Mouse (Mus musculus) forebrain, embryonic 15.5 days (tissue): ENCODE measurements around the gene Reg3a. TPM values are rescaled to one million over a fixed set of nuclear protein-coding genes. Genes with fewer than 3 reads are reported as not detected.
A peak's percentile ranks its signal among the peaks of the same experiment; 100 is the strongest.
"Not testable (repeated sequence)": the region's sequence is repeated elsewhere in the genome, so short reads cannot be mapped to it uniquely, and the experiment has no call there.

Experiments
- ATAC-seq: fragments of 200-750 bp; cut with Nextera tagmentation; replicated peaks from 2 replicates; pipeline ENCODE4 v1.8.0; 2017; ENCODE audit warnings: mild to moderate bottlenecking, moderate TSS enrichment, moderate library complexity
- H3K27ac ChIP-seq: fragments of 300-500 bp; sonication (generic); replicated peaks from 2 replicates; pipeline ENCODE4 v1.5.1; 2015; ENCODE audit warnings: mild to moderate bottlenecking, inconsistent platforms
- H3K27me3 ChIP-seq: fragments of 300-500 bp; sonication (generic); 2 replicates; pipeline ENCODE4 v1.6.1; 2015; ENCODE audit warnings: inconsistent platforms
- H3K36me3 ChIP-seq: fragments of 300-500 bp; sonication (generic); 2 replicates; pipeline ENCODE4 v1.6.1; 2015; ENCODE audit warnings: mild to moderate bottlenecking, inconsistent platforms
- H3K4me1 ChIP-seq: fragments of 300-500 bp; sonication (generic); 2 replicates; pipeline ENCODE4 v1.6.1; 2015; ENCODE audit warnings: inconsistent platforms
- H3K4me2 ChIP-seq: fragments of 300-500 bp; sonication (generic); replicated peaks from 2 replicates; pipeline ENCODE4 v1.6.1; 2015; ENCODE audit warnings: mild to moderate bottlenecking, inconsistent platforms
- H3K4me3 ChIP-seq: fragments of 300-500 bp; sonication (generic); 2 replicates; pipeline ENCODE4 v1.5.1; 2015; ENCODE audit warnings: mild to moderate bottlenecking, inconsistent platforms
- H3K9ac ChIP-seq: fragments of 300-500 bp; sonication (generic); replicated peaks from 2 replicates; pipeline ENCODE4 v1.6.1; 2015; ENCODE audit warnings: mild to moderate bottlenecking, inconsistent platforms
- H3K9me3 ChIP-seq: fragments of 300-500 bp; sonication (generic); 2 replicates; pipeline ENCODE4 v1.6.1; 2016; ENCODE audit warnings: inconsistent platforms
- WGBS: fragments of 180-500 bp; shearing (Covaris S2); methylation state at CpG from one replicate; pipeline ENCODE4 v1.1.7; 2015; ENCODE audit warnings: mixed read lengths; 5-methylcytosine and 5-hydroxymethylcytosine counted together
- polyA plus RNA-seq: library from polyadenylated mRNA; unstranded; fragments of >200 nt; fragmentation: Nextera tagmentation; extraction: Ambion mirVana; gene quantifications from 2 replicates; pipeline ENCODE4 v1.2.1, GENCODE M21; 2015

Reg3a gene
- not detected in 2 replicates for polyA plus RNA-seq

GRCm38 (mm10) chr6:78380409-78380808 lies at the start of gene Reg3a:
TSS of gene Reg3a (plus strand) at chr6:78380709.
- no peak within 1 kb of the TSS for H3K4me2 ChIP-seq
- no peaks in the 10 kb centered on the region for H3K27me3 ChIP-seq
- H3K4me3 ChIP-seq, result no peak within 1 kb of the TSS
- no peak within 1 kb of the TSS for H3K9ac ChIP-seq
- H3K4me1 ChIP-seq, result no peaks in the 10 kb centered on the region
- H3K27ac ChIP-seq, result no peak within 1 kb of the TSS
- H3K36me3 ChIP-seq, result no peaks in the 10 kb centered on the region
- no peak for ATAC-seq
- no peaks in the 10 kb centered on the region for H3K9me3 ChIP-seq

GRCm38 (mm10) chr6:78331919-78332569 lies 48.5 kb upstream of the Reg3a start:
- no peaks in the 10 kb centered on the region for H3K9me3 ChIP-seq
- H3K9ac ChIP-seq, result no peak overlapping the region
- H3K4me1 ChIP-seq, result no peaks in the 10 kb centered on the region
- ATAC-seq, result peak; percentile 82
- H3K27me3 ChIP-seq, result no peaks in the 10 kb centered on the region
- H3K4me2 ChIP-seq, result no peak overlapping the region
- no peak overlapping the region for H3K27ac ChIP-seq
- WGBS, result 31% methylated on average over 7 of the region's 7 CpGs
- H3K36me3 ChIP-seq, result no peaks in the 10 kb centered on the region
- H3K4me3 ChIP-seq, result no peak overlapping the region

- Histone ChIP-seq H3K4me1 (no peaks in the 10 kb centered on the region), H3K4me2 (no peak overlapping the region), H3K9me3 (no peaks in the 10 kb centered on the region), H3K4me3 (no peak overlapping the region), H3K27ac (no peak overlapping the region), H3K36me3 (no peaks in the 10 kb centered on the region), H3K9ac (no peak overlapping the region), H3K27me3 (no peaks in the 10 kb centered on the region)
- no peak for ATAC-seq
These were observed 40.2 kb upstream of the Reg3a start for GRCm38 (mm10) chr6:78340296-78340695.

- WGBS, result 93% methylated on average over 2 of the region's 2 CpGs
- Histone ChIP-seq H3K27me3 (no peaks in the 10 kb centered on the region), H3K4me2 (no peak overlapping the region), H3K9ac (no peak overlapping the region), H3K9me3 (no peaks in the 10 kb centered on the region), H3K4me1 (no peaks in the 10 kb centered on the region), H3K27ac (no peak overlapping the region), H3K4me3 (no peak overlapping the region), H3K36me3 (no peaks in the 10 kb centered on the region)
- no peak for ATAC-seq
These were observed 38.8 kb upstream of the Reg3a start for GRCm38 (mm10) chr6:78341689-78342088.

- ATAC-seq, result no peak
- no peak overlapping the region for H3K9ac ChIP-seq
These were observed 18.4 kb upstream of the Reg3a start for GRCm38 (mm10) chr6:78361971-78362563.

GRCm38 (mm10) chr6:78370357-78370756 lies 10.2 kb upstream of the Reg3a start, which contains the start of gene Reg3b:
TSS of gene Reg3b (plus strand) at chr6:78370657.
- H3K36me3 ChIP-seq, result no peaks in the 10 kb centered on the region
- no peaks in the 10 kb centered on the region for H3K4me1 ChIP-seq
- 95% methylated on average over 2 of the region's 2 CpGs for WGBS
- no peak within 1 kb of the TSS for H3K4me2 ChIP-seq
- H3K9ac ChIP-seq, result no peak within 1 kb of the TSS
- H3K27ac ChIP-seq, result no peak within 1 kb of the TSS
- ATAC-seq, result no peak
- no peak within 1 kb of the TSS for H3K4me3 ChIP-seq
- H3K9me3 ChIP-seq, result no peaks in the 10 kb centered on the region
- no peaks in the 10 kb centered on the region for H3K27me3 ChIP-seq

More at GRCm38 (mm10) chr6:78361971-78362563, 18.4 kb upstream of the Reg3a start:
- Histone ChIP-seq H3K27ac (no peak overlapping the region), H3K4me3 (no peak overlapping the region), H3K9me3 (no peaks in the 10 kb centered on the region), H3K36me3 (no peaks in the 10 kb centered on the region), H3K4me2 (no peak overlapping the region), H3K27me3 (no peaks in the 10 kb centered on the region), H3K4me1 (no peaks in the 10 kb centered on the region)
- 73% methylated on average over 2 of the region's 2 CpGs for WGBS

GRCm38 (mm10) chr6:78378765-78379164 lies 1.7 kb upstream of the Reg3a start, which contains the start of gene Reg3d:
TSS of gene Reg3d (minus strand) at chr6:78378865.
- no peak within 1 kb of the TSS for H3K4me2 ChIP-seq
- H3K9me3 ChIP-seq, result no peaks in the 10 kb centered on the region
- 78% methylated on average over 2 of the region's 2 CpGs for WGBS
- H3K4me1 ChIP-seq, result no peaks in the 10 kb centered on the region
- no peaks in the 10 kb centered on the region for H3K27me3 ChIP-seq
- no peak within 1 kb of the TSS for H3K27ac ChIP-seq
- H3K9ac ChIP-seq, result no peak within 1 kb of the TSS
- no peak for ATAC-seq
- no peaks in the 10 kb centered on the region for H3K36me3 ChIP-seq
- H3K4me3 ChIP-seq, result no peak within 1 kb of the TSS

- ATAC-seq, result 0 out of 2 replicates have a peak, but pooled peaks have one; percentile 26
- Histone ChIP-seq H3K4me3 (no peak overlapping the region), H3K9me3 (no peaks in the 10 kb centered on the region), H3K27me3 (no peaks in the 10 kb centered on the region), H3K4me2 (no peak overlapping the region), H3K4me1 (no peaks in the 10 kb centered on the region), H3K36me3 (no peaks in the 10 kb centered on the region), H3K9ac (no peak overlapping the region), H3K27ac (no peak overlapping the region)
- WGBS, result 80% methylated on average over 3 of the region's 3 CpGs
These were observed 5.1 kb downstream of the Reg3a start for GRCm38 (mm10) chr6:78385609-78386008.

GRCm38 (mm10) chr6:78395323-78395722 lies 14.8 kb downstream of the Reg3a start, which contains the start of gene Reg2:
TSS of gene Reg2 (plus strand) at chr6:78395623.
- not testable (repeated sequence) for H3K27me3 ChIP-seq, H3K4me1 ChIP-seq, H3K9ac ChIP-seq, H3K4me3 ChIP-seq, H3K4me2 ChIP-seq, H3K27ac ChIP-seq, H3K9me3 ChIP-seq, ATAC-seq, H3K36me3 ChIP-seq
- 96% methylated on average over 4 of the region's 17 CpGs for WGBS

GRCm38 (mm10) chr6:78422411-78422810 lies 41.9 kb downstream of the Reg3a start, which contains the start of gene Reg1:
TSS of gene Reg1 (plus strand) at chr6:78422711.
- H3K27me3 ChIP-seq, H3K36me3 ChIP-seq, H3K4me2 ChIP-seq, ATAC-seq, H3K4me1 ChIP-seq, H3K9me3 ChIP-seq, H3K9ac ChIP-seq, H3K4me3 ChIP-seq, H3K27ac ChIP-seq: not testable (repeated sequence)

- ATAC-seq, result no peak
- WGBS, result 84% methylated on average over 3 of the region's 3 CpGs
- Histone ChIP-seq H3K9ac (no peak overlapping the region), H3K36me3 (no peaks in the 10 kb centered on the region), H3K9me3 (no peaks in the 10 kb centered on the region), H3K27ac (no peak overlapping the region), H3K4me3 (no peak overlapping the region), H3K4me2 (no peak overlapping the region), H3K27me3 (no peaks in the 10 kb centered on the region), H3K4me1 (no peaks in the 10 kb centered on the region)
These were observed 45.0 kb downstream of the Reg3a start for GRCm38 (mm10) chr6:78425497-78425896.
